Mouse (Mus musculus) hindbrain, embryonic 13.5 days (tissue): Measurements from ENCODE around the gene Lipe. TPM values are rescaled to one million over a fixed set of nuclear protein-coding genes. Genes with fewer than 3 reads are reported as not detected.
A peak's percentile ranks its signal among the peaks of the same experiment; 100 is the strongest.

Source experiments
- ATAC-seq: fragments of 200-750 bp; cut with Nextera tagmentation; 2 replicates; pipeline ENCODE4 v1.8.0; 2017; ENCODE audit warnings: moderate TSS enrichment; ENCODE audit not compliant: low FRiP score
- H3K27ac ChIP-seq: fragments of 300-500 bp; sonication (generic); 2 replicates; pipeline ENCODE4 v1.5.1; 2015; ENCODE audit warnings: inconsistent platforms, mild to moderate bottlenecking, moderate library complexity
- H3K27me3 ChIP-seq: fragments of 300-500 bp; sonication (generic); 2 replicates; pipeline ENCODE4 v1.6.1; 2015; ENCODE audit warnings: mild to moderate bottlenecking, inconsistent platforms
- H3K36me3 ChIP-seq: fragments of 300-500 bp; sonication (generic); 2 replicates; pipeline ENCODE4 v1.6.1; 2015; ENCODE audit warnings: mild to moderate bottlenecking, inconsistent platforms
- H3K4me1 ChIP-seq: fragments of 300-500 bp; sonication (generic); replicated peaks from 2 replicates; pipeline ENCODE4 v1.6.1; 2015; ENCODE audit warnings: inconsistent platforms
- H3K4me2 ChIP-seq: fragments of 300-500 bp; sonication (generic); 2 replicates; pipeline ENCODE4 v1.6.1; 2015; ENCODE audit warnings: inconsistent platforms, mild to moderate bottlenecking, moderate library complexity
- H3K4me3 ChIP-seq: fragments of 300-500 bp; sonication (generic); 2 replicates; pipeline ENCODE4 v1.5.1; 2015; ENCODE audit warnings: mild to moderate bottlenecking, inconsistent platforms
- H3K9ac ChIP-seq: fragments of 300-500 bp; sonication (generic); 2 replicates; pipeline ENCODE4 v1.6.1; 2015; ENCODE audit warnings: mild to moderate bottlenecking, inconsistent platforms
- H3K9me3 ChIP-seq: fragments of 300-500 bp; sonication (generic); 2 replicates; pipeline ENCODE4 v1.6.1; 2016; ENCODE audit warnings: inconsistent platforms
- WGBS: fragments of 180-500 bp; shearing (Covaris S2); methylation state at CpG from one replicate; pipeline ENCODE4 v1.1.7; 2015; 5-methylcytosine and 5-hydroxymethylcytosine counted together
- polyA plus RNA-seq: library from polyadenylated mRNA; unstranded; fragments of >200 nt; fragmentation: Nextera tagmentation; extraction: Ambion mirVana; gene quantifications from 2 replicates; pipeline ENCODE4 v1.2.1, GENCODE M21; 2015

Gene Lipe
- polyA plus RNA-seq, 1 experiment from 2014 or later = 9.8 TPM

GRCm38 (mm10) chr7:25391856-25392453, 6.6 kb downstream of the Lipe start:
- Histone ChIP-seq H3K4me3 (no peak overlapping the region), H3K27ac (no peak overlapping the region), H3K27me3 (no peaks in the 10 kb centered on the region), H3K36me3 (peaks cover 22% of the 10 kb centered on the region), H3K9me3 (no peaks in the 10 kb centered on the region), H3K4me2 (no peak overlapping the region), H3K9ac (no peak overlapping the region), H3K4me1 (peaks cover 49% of the 10 kb centered on the region)
- WGBS = 74% methylated on average over 2 of the region's 2 CpGs
- ATAC-seq = no peak

- ATAC-seq = no peak
- WGBS = 43% methylated on average over 2 of the region's 2 CpGs
- H3K9me3 ChIP-seq = no peaks in the 10 kb centered on the region
- H3K4me2 ChIP-seq = no peak overlapping the region
- no peak overlapping the region for H3K27ac ChIP-seq
- H3K36me3 ChIP-seq = peaks cover 32% of the 10 kb centered on the region
- H3K9ac ChIP-seq = no peak overlapping the region; the same call in 1 of the 2 replicates
- no peaks in the 10 kb centered on the region for H3K27me3 ChIP-seq
- peaks cover 51% of the 10 kb centered on the region for H3K4me1 ChIP-seq
- no peak overlapping the region for H3K4me3 ChIP-seq
Observed at GRCm38 (mm10) chr7:25390986-25391385, 7.5 kb downstream of the Lipe start.

GRCm38 (mm10) chr7:25390054-25390770, 8.3 kb downstream of the Lipe start:
- Histone ChIP-seq H3K4me3 (no peak overlapping the region), H3K4me2 (no peak overlapping the region), H3K27me3 (no peaks in the 10 kb centered on the region), H3K4me1 (peaks cover 55% of the 10 kb centered on the region), H3K9ac (peak overlapping the region; percentile 51), H3K27ac (0 out of 2 replicates have a peak overlapping the region, but pooled peaks have one; percentile 13), H3K36me3 (peaks cover 40% of the 10 kb centered on the region), H3K9me3 (no peaks in the 10 kb centered on the region)
- no peak for ATAC-seq
- 49% methylated on average over 8 of the region's 8 CpGs for WGBS

GRCm38 (mm10) chr7:25388916-25389315, 9.6 kb downstream of the Lipe start:
- H3K9me3 ChIP-seq = no peaks in the 10 kb centered on the region
- H3K9ac ChIP-seq = no peak overlapping the region; the same call in 1 of the 2 replicates
- H3K27ac ChIP-seq = no peak overlapping the region
- no peaks in the 10 kb centered on the region for H3K27me3 ChIP-seq
- H3K36me3 ChIP-seq = peaks cover 53% of the 10 kb centered on the region
- no peak overlapping the region for H3K4me2 ChIP-seq
- 89% methylated on average over 7 of the region's 7 CpGs for WGBS
- no peak for ATAC-seq
- no peak overlapping the region for H3K4me3 ChIP-seq
- peaks cover 45% of the 10 kb centered on the region for H3K4me1 ChIP-seq

- WGBS = 91% methylated on average over 18 of the region's 18 CpGs
- Histone ChIP-seq H3K9ac (no peak overlapping the region), H3K27ac (no peak overlapping the region), H3K9me3 (no peaks in the 10 kb centered on the region), H3K4me3 (no peak overlapping the region), H3K4me2 (no peak overlapping the region), H3K4me1 (peaks cover 35% of the 10 kb centered on the region), H3K36me3 (peaks cover 62% of the 10 kb centered on the region), H3K27me3 (no peaks in the 10 kb centered on the region)
- no peak for ATAC-seq
Observed at GRCm38 (mm10) chr7:25387811-25388440, 10.6 kb downstream of the Lipe start.

GRCm38 (mm10) chr7:25385850-25386555, 12.5 kb downstream of the Lipe start:
- H3K36me3 ChIP-seq = peaks cover 80% of the 10 kb centered on the region
- peak overlapping the region; percentile 24; the same call in 1 of the 2 replicates for H3K9ac ChIP-seq

GRCm38 (mm10) chr7:25385259-25385658, 13.3 kb downstream of the Lipe start:
- H3K36me3 ChIP-seq = peaks cover 87% of the 10 kb centered on the region

More at GRCm38 (mm10) chr7:25385850-25386555, 12.5 kb downstream of the Lipe start:
- H3K27me3 ChIP-seq = no peaks in the 10 kb centered on the region
- no peak overlapping the region for H3K4me3 ChIP-seq
- H3K4me2 ChIP-seq = no peak overlapping the region
- 0 out of 2 replicates have a peak overlapping the region, but pooled peaks have one; percentile 40 for H3K27ac ChIP-seq
- WGBS = 87% methylated on average over 12 of the region's 12 CpGs
- no peaks in the 10 kb centered on the region for H3K9me3 ChIP-seq
- ATAC-seq = no peak
- peaks cover 29% of the 10 kb centered on the region for H3K4me1 ChIP-seq

GRCm38 (mm10) chr7:25384818-25385217, 13.7 kb downstream of the Lipe start:
- Histone ChIP-seq H3K36me3 (peaks cover 88% of the 10 kb centered on the region), H3K9me3 (no peaks in the 10 kb centered on the region), H3K9ac (no peak overlapping the region), H3K27me3 (peaks cover 8% of the 10 kb centered on the region), H3K4me1 (peaks cover 19% of the 10 kb centered on the region), H3K4me2 (no peak overlapping the region), H3K4me3 (no peak overlapping the region), H3K27ac (no peak overlapping the region)
- WGBS = 88% methylated on average over 9 of the region's 9 CpGs
- no peak for ATAC-seq

More at GRCm38 (mm10) chr7:25385259-25385658, 13.3 kb downstream of the Lipe start:
- Histone ChIP-seq H3K4me3 (no peak overlapping the region), H3K4me2 (no peak overlapping the region), H3K27me3 (peaks cover 7% of the 10 kb centered on the region), H3K4me1 (peaks cover 21% of the 10 kb centered on the region), H3K27ac (no peak overlapping the region), H3K9ac (no peak overlapping the region), H3K9me3 (no peaks in the 10 kb centered on the region)
- 95% methylated on average over 12 of the region's 12 CpGs for WGBS
- no peak for ATAC-seq

GRCm38 (mm10) chr7:25384318-25384717, 14.2 kb downstream of the Lipe start:
- no peaks in the 10 kb centered on the region for H3K9me3 ChIP-seq
- ATAC-seq = no peak
- 92% methylated on average over 13 of the region's 13 CpGs for WGBS
- no peak overlapping the region for H3K4me2 ChIP-seq
- no peak overlapping the region for H3K27ac ChIP-seq
- H3K27me3 ChIP-seq = peaks cover 8% of the 10 kb centered on the region
- peaks cover 20% of the 10 kb centered on the region for H3K4me1 ChIP-seq
- peaks cover 88% of the 10 kb centered on the region for H3K36me3 ChIP-seq
- no peak overlapping the region for H3K9ac ChIP-seq
- no peak overlapping the region for H3K4me3 ChIP-seq

- H3K4me3 ChIP-seq = no peak overlapping the region
- WGBS = 88% methylated on average over 4 of the region's 4 CpGs
- ATAC-seq = no peak
Observed at GRCm38 (mm10) chr7:25383891-25384290, 14.6 kb downstream of the Lipe start.

GRCm38 (mm10) chr7:25383385-25383784, 15.1 kb downstream of the Lipe start:
- WGBS = 91% methylated on average over 7 of the region's 7 CpGs
- H3K36me3 ChIP-seq = peaks cover 80% of the 10 kb centered on the region

More at GRCm38 (mm10) chr7:25383891-25384290, 14.6 kb downstream of the Lipe start:
- Histone ChIP-seq H3K27me3 (peaks cover 8% of the 10 kb centered on the region), H3K36me3 (peaks cover 85% of the 10 kb centered on the region), H3K4me1 (peaks cover 23% of the 10 kb centered on the region), H3K9ac (no peak overlapping the region; the same call in 1 of the 2 replicates), H3K27ac (no peak overlapping the region), H3K9me3 (no peaks in the 10 kb centered on the region), H3K4me2 (no peak overlapping the region)

GRCm38 (mm10) chr7:25382541-25382940, 16.0 kb downstream of the Lipe start:
- Histone ChIP-seq H3K27me3 (peaks cover 8% of the 10 kb centered on the region), H3K9ac (no peak overlapping the region), H3K4me1 (peaks cover 24% of the 10 kb centered on the region), H3K27ac (no peak overlapping the region), H3K4me2 (no peak overlapping the region), H3K9me3 (no peaks in the 10 kb centered on the region), H3K36me3 (peaks cover 71% of the 10 kb centered on the region), H3K4me3 (no peak overlapping the region)
- ATAC-seq = no peak

More at GRCm38 (mm10) chr7:25383385-25383784, 15.1 kb downstream of the Lipe start:
- no peaks in the 10 kb centered on the region for H3K9me3 ChIP-seq
- H3K9ac ChIP-seq = no peak overlapping the region; the same call in 1 of the 2 replicates
- H3K27me3 ChIP-seq = peaks cover 8% of the 10 kb centered on the region
- H3K4me3 ChIP-seq = no peak overlapping the region
- H3K27ac ChIP-seq = no peak overlapping the region
- no peak overlapping the region for H3K4me2 ChIP-seq
- H3K4me1 ChIP-seq = peaks cover 23% of the 10 kb centered on the region
- ATAC-seq = no peak
